Mouse (Mus musculus): ENCODE measurements at regions not wholly inside any gene's neighbourhood (a gene's known extent, or its start where the extent isn't known, plus 50 kb on each side); places are given as distances from the start of the nearest gene placed in this dataset.

GRCm38 (mm10) chr4:16739785-16740184 is 2865.5 kb upstream of the Gm12353 start:
- H3K27ac ChIP-seq (replicated peaks), result no peak overlapping the region
- H3K9me3 ChIP-seq, result 0 out of 2 replicates have a peak, but pooled peaks cover 2% of the 10 kb centered on the region
- no peak for DNase-seq (ENCODE audit: low spot score)
- WGBS, result 86% methylated on average over 3 of the region's 3 CpGs
- no peak overlapping the region for H3K4me3 ChIP-seq
- no peaks in the 10 kb centered on the region for H3K36me3 ChIP-seq (replicated peaks)
- H3K27me3 ChIP-seq (replicated peaks; ENCODE audit: low read depth, poor library complexity, severe bottlenecking), result no peaks in the 10 kb centered on the region
- H3K4me1 ChIP-seq, result no peaks in the 10 kb centered on the region
